Mouse (Mus musculus) heart, adult 8-10 months (tissue): ENCODE data around the gene Irf2bpl. TPM values are rescaled to one million over a fixed set of nuclear protein-coding genes. Genes with fewer than 3 reads are reported as not detected.

Experiments
- total RNA-seq, 4 experiments: library from RNA; stranded (reverse); gene quantifications; 2 replicates each; pipeline ENCODE4 v1.2.4; 2022

The Irf2bpl gene
- total RNA-seq, 4 experiments from 2014 or later = 26.2 to 30.4 (median 27.8) TPM

Other genes with a start within 250 kb of the Irf2bpl start
- gene Vash1, start 206.1 kb downstream of the Irf2bpl start, total RNA-seq = 10 to 100 TPM in 3 of 4 experiments, 1 to 10 TPM in 1; 6.6 to 16.3 (median 13.3) TPM
- 1 to 10 TPM; 2.9 to 4.6 (median 3.8) TPM for gene Angel1, start 158.3 kb downstream of the Irf2bpl start, total RNA-seq
- gene Lrrc74a, start 150.4 kb downstream of the Irf2bpl start, total RNA-seq = not detected
- gene Cipc, start 62.2 kb upstream of the Irf2bpl start, total RNA-seq = 10 to 100 TPM; 42.4 to 53.8 (median 48.3) TPM
- gene Zdhhc22, start 105.6 kb upstream of the Irf2bpl start, total RNA-seq = not detected
- gene Tmem63c, start 136.5 kb upstream of the Irf2bpl start, total RNA-seq = under 1 TPM in 3 of 4 experiments, not detected in 1; 0.08 to 0.28 (median 0.17) TPM
- under 1 TPM in 2 of 4 experiments, not detected in 2; 0.16 to 0.47 TPM for gene Ngb, start 217.7 kb upstream of the Irf2bpl start, total RNA-seq